Mouse (Mus musculus): Measurements from ENCODE around the gene Dok3.
A peak's percentile ranks its signal among the peaks of the same experiment; 100 is the strongest.

Dok3 gene

DNA sequence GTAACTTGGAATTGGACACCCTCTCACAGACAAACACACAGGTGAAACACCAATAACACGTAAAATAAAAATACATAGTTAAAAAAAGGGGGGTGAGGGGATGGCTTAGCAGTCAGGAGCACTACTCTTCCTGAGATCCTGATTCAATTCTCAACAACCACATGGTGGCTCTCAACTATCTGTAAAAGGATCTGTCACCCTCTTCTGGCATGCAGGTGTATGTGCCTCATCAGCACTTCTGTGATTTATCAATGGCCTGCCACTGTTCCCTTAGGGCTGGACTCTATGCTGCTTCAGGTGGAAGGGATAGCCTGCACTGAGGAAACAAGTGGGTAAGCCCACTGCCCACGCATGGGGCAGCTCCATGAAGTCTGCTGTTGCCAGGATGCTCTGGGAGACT is 11.8 kb upstream of the Dok3 start:
- DNase-seq (ENCODE audit: low spot score), result no peak

DNA sequence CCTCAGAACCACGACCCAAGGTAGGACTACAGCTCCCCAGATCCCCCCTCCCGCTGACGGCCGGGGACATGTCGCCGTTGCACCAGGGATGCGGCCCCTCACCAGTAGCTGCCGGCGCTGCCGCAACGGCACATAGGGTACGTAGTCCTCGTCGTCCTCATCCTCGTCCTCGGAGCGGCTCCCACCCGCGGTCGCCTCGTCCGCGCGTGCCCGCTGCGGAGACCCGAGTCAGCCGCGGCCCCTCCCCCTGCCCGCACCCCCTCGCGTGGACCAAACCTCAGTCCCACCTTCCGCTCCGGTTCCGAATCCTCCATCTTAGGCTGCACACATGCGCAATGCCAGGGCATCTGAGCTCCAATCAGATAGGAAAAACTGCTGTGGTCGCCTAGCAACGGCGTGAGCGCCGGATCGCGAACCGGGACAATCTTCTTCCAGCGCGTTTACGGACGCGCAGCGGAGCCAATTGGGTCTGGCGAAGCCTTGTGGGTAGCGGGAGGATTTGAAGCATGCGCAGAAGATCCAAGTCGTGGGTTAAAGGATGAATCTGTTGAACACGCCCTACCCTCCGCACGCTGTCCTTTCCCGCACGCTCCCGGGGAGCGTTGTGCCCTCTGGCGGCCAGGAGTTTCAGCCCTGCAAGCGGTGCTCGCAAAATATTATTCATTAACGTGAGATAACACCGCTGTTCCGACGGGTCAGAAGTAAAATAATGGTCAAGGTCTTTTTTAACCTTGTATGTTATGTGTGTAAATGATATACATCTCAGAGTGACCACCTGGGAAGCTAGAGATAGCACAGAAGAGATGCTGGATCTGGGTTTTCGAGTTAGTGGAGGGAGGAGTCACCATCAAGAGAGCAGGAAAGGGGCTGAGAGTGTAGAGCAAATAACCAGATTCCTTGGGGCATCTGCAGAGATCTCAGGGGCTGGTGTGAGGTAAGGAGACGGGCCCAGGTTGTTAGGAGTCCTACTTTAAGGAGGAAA is 7.4 kb upstream of the Dok3 start, which contains the start of gene Ddx41:
TSS of gene Ddx41 (minus strand) at position 465 of the 982 bp plus-strand sequence.
- peak; percentile 99 for DNase-seq (ENCODE audit: low spot score)

- DNase-seq (ENCODE audit: low spot score), result no peak
Observed at GRCm38 (mm10) chr13:55535796-55536193, 6.7 kb upstream of the Dok3 start.

- no peak for DNase-seq (ENCODE audit: low spot score)
Observed at GRCm38 (mm10) chr13:55535191-55535590, 6.1 kb upstream of the Dok3 start.

DNA sequence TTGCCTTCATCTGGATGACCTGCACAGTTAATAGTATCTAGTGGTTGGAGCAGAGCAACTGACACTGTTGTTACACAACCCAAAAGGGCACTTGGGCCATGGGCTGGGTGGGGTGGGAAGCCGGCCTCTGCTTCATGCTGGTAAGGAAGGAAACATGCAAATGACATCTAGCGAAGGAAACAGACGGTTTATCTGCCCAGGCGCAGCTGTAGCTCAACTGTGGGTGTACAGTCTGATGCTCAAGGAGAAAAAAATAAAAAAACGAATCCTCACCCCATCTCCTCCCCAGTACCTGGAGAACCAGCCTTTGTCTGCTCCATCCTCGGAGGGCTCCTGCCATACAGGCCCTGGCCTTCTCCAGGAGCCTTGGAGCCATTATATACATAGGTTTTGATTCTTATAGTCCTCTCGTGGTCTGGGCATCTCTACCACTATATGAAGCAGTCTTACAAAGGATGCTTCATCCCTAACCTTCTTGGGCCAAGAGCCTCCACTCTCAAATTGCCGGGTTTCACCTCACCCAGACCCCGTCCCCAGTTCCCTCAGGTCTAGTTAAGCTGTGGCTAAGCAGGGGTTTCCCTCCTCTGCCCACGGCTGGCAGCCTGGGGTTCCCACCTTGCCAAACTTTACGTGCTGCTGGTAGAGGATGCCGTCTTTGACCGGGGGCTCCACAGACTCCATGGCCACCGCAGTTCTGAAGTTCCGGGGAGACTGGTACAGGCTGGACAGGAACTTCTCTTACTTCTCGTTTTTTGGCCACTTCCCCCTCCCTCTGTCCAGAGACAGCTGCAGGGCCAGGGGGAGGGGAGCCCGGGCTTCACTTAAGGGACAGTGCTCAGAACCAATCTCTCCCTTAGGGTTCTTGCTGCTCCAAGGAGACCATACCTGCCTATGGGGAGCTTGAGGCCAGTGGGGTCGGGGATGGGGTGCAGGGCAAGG is 993 bp downstream of the Dok3 start:
- DNase-seq (ENCODE audit: low spot score), result no peak

DNA sequence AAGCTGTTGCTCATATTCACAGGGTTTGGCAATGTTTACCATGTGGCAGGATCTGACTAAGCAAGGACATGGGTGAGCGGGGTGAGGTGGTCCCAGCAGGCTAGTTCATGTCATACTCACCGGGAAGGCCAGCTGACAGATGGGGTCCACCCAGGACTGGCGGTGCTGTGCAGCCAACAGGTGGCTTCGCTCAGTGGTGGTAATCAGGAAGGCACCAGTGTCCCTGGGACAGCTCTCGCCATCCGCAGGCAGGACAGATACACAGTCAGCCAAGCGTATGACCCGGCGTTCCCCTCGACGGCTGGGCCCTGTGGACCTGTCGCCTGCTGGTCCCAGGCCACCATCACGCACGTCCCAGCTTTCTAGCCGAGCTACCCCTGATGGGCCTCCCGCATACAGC is 1.9 kb downstream of the Dok3 start:
- DNase-seq (ENCODE audit: low spot score), result no peak

GRCm38 (mm10) chr13:55525733-55526553 is 3.2 kb downstream of the Dok3 start:
- DNase-seq (ENCODE audit: low spot score), result no peak

- DNase-seq (ENCODE audit: low spot score), result no peak
Observed at GRCm38 (mm10) chr13:55523951-55524600, 5.0 kb downstream of the Dok3 start.

GRCm38 (mm10) chr13:55523278-55523677 is 5.8 kb downstream of the Dok3 start:
- DNase-seq (ENCODE audit: low spot score), result peak; percentile 70

DNA sequence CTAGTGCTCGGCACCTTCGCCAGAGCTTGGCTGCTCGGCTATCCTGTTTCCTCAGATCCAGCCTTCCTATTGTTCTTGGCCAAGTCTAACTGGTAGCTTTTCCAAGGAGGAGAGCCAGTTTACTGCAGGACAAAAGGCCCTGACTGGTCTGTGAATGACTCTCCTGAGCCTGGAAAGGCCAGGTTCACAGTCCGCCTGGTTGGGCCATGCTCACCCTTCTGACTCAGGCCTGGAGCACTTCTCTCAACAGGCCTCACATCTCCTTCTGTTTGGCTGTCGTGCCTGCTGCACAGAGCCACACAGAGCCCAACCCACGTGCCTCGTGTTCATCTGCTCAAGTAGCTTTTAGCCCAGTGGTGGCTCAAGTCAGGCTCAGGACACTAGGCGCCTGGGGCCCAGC is 6.4 kb downstream of the Dok3 start:
- no peak for DNase-seq (ENCODE audit: low spot score)

DNA sequence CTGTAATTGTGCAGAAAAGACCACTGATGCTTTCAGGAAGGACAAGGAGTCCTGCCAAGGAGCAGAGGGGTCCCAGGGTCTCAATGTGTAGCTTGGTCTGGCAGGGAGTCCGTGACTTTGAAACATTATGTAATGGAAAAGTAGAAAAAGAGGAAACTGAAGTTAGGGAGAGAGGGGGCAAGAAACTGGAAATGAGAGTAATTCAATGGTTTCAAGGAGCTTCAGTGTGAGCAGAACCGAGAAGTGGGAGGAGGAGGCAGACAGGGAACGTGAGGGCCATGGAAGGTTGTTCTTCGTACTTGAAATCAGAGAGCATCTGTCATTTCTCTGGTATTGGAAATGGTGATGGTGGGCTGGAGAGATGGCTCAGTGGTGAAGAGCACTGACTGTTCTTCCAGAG is 9.5 kb downstream of the Dok3 start:
- DNase-seq (ENCODE audit: low spot score), result no peak

DNA sequence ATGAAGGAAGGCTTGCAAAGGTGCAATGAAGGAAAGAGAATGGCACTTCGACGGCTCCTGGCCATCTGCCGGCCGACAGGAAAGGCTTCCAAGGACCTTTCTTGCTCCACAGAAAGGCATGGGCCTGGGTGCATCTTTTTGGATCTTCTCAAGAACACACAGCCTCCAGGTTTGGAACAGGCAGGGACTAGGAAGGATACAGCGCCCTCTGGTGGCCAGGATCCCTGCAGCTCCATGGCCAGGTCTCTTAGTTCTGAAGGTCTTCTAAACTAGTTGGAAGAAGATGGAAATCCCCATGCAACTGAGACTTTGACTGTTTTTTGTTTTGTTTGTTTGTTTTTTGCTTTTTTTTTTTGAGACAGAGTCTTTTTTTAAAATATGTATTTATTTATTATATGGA is 12.1 kb downstream of the Dok3 start:
- peak; percentile 59 for DNase-seq (ENCODE audit: low spot score)

- DNase-seq (ENCODE audit: low spot score), result no peak
Observed at GRCm38 (mm10) chr13:55513828-55514227, 15.3 kb downstream of the Dok3 start.

DNA sequence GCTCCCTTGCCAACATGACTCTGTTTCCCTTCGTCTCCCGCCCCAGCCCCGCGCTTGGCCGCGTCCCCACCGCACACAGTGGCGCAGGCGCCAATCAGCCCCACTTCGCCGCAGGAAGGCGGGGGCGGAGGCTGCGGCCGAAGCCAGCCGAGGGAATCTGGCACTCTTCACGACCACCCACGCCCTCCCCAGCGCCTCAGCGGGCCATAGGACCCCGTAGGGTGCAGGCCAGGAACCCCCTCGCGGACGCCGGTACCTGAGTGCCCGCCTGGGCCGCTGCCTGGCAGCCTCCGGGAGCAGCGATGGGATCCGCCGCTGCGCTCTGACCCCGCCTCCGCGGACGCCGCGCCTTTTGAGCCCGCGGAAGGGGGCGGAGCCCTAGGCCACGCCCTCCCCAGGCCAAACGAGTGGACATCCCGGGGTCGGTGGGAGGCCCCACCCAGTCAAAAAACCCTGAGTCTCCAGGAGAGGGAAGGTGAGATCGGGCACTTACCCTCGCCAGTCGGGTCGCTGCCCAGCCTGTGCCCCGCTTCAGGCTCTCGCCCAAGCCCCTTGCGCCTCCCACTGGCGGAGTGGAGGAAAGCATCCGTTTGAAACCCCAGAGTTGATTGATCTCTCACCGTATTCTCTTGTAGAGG is 15.9 kb downstream of the Dok3 start, which contains the start of gene Pdlim7:
TSS of gene Pdlim7 (minus strand) at position 566 of the 638 bp plus-strand sequence.
- DNase-seq (ENCODE audit: low spot score), result peak; percentile 89

GRCm38 (mm10) chr13:55512379-55513031 is 16.6 kb downstream of the Dok3 start:
- peak; percentile 73 for DNase-seq (ENCODE audit: low spot score)

DNA sequence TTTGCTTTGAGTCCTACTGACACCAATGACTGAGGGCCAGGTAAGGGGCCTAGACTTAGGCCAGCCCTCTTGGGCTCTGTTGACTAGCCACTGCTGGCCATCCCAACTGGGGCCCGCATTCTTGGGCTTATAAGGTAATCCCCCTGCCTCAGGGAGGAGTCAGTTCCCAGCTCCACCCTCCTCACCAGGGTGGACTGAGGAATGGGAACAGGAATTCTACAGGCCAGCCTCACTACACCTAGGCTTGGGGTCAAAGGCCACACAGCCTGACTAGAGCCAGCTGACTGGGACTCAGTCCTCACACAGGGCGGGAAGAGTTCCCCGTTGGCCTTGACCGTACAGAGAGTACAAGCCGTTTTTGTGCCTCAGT is 17.6 kb downstream of the Dok3 start:
- peak; percentile 87 for DNase-seq (ENCODE audit: low spot score)

DNA sequence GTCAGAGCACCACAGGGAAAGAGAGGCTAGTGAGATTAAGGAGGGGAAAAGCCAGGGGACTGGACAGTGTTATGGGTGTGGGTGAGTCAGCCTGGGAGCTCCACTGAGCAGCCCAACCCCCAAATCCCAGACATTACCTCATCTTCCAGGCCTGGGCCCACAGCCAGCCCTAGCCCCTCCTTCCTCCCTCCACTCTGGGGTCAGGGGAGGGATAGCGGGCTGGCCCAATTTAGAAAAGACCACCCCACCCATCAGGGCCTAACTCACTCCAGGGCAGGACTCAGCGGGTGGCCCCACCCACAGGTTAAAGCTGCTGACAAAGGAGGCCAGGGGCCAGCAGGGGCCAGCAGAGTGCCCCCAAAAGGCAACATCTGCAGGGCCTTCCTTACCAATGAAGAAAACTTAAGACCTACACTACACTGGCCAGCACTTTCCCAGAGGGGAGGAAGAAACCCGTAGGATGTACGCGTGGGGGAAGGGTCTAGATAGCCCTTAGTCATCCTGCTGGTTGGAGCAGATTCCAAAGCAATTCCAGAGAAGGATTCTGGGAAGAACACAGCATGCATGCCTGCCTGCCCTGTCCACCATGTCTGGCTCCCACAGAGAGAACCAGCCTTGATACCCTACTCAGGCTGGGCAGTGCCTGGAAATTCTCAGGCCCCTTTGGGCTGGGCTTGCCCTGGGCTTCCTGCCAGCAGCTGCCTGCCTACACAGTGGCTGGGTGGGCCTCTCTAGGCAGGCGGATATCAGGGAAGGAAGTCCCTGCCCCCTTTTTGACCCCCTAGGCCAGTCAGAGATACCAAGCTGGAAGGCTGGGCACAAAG is 18.2 kb downstream of the Dok3 start:
- peak; percentile 85 for DNase-seq (ENCODE audit: low spot score)

GRCm38 (mm10) chr13:55510332-55510667 is 18.8 kb downstream of the Dok3 start:
- DNase-seq (ENCODE audit: low spot score), result no peak

DNA sequence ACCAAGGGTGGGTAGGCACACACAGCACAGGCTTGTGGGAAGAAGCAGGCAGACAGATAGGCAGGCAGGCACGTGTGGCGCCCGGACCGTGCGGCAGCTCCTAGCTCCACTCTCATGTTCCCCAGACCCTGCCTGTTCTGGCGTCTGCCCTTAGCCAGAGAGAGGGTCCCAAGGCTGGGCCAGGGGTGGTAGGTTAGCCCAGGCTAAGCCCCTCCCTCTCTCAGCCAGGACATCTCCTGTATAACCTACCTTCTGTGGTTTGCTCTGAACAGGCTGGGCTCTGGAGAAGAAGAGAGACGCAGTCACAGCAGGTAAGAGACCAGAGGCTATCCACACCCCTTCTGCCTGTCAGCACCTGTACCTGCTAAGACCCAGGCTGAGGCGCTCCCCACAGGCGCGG is 20.6 kb downstream of the Dok3 start:
- DNase-seq (ENCODE audit: low spot score), result no peak

Data from yolk sac, embryonic 10.5 days (tissue).